Mouse (Mus musculus): ENCODE measurements around the gene Rab3c.

Rab3c gene

DNA sequence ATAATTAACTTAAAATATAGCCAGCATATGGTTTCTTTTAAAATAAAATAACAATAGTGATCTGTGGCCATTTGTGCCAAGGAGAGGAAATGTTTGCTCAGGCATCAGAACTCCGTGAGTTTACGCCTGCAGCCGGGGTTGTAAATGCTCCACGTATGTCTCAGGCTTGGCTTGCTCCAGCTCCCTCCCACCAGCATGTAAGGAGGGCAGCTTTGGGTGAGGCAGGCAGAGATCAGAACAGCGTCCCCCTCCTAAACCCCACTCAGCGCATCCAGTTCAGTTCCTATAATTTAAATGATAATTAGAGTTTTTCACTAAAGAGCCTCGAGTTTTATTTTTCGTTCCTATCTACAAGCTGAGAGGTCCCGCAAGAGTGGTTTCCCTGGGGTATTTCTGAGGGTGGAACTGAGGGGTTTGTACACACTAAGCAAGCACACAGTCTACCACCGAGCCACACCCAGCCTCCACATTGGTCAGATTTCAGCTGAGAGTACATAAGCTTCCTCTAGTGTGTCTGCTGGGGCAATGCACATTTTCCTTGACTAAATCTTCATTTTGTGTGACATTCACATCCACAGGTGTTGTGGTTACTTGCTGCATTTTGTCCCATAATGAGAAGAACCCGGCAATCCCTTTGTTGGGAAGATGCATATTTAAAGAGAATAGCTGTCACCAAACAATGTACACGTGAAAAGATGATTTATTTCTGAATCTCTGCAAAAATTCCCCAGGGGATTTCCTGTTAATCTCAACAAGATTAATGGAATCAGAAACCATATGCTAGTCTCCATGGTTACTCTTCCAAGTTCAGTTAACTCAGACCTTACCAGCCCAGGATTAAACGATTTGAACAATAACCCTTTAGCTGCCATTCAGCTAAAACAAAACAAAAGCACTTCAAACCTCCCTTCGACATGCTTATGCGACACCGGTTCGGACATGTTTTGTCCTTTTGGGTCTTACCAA lies 186.8 kb downstream of the Rab3c start:
- DNase-seq (ENCODE audit: low spot score): no peak

DNA sequence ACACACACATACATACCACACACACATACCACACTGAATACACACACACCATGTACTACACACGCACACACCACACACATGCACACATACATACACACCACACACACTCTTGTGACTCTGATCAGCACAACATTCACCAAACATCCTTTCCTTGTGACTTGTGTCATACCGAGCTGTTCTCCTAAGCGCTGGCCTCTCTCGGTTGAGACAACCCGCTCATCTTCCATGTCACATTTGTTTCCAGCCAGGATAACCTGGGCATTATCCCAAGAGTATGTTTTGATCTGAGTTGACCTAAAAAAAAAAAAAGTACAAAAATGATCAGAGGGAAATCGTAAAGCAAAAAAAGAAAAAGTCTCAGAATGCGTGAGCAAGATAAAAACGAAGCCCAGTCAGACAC lies 196.8 kb downstream of the Rab3c start:
- DNase-seq (ENCODE audit: low spot score): no peak

DNA sequence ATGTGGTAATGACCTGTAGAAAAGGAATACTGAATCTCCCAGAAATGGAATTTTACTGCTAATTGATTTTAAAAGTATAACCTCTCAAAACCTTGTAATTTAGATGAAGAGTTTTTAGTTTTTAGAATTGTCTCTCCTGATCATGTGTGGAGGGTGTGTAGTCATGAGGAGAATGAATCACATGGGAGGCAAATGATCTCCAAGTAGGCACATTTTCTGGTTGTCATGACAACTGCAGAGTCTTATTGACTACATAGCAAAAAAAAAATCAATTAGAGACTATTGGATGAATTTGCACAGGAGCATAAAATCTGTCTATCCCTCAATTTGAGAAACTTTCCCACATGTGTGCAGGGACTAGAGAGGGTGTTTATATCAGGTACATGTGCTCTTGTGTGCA lies 199.6 kb downstream of the Rab3c start:
- DNase-seq (ENCODE audit: low spot score): no peak

DNA sequence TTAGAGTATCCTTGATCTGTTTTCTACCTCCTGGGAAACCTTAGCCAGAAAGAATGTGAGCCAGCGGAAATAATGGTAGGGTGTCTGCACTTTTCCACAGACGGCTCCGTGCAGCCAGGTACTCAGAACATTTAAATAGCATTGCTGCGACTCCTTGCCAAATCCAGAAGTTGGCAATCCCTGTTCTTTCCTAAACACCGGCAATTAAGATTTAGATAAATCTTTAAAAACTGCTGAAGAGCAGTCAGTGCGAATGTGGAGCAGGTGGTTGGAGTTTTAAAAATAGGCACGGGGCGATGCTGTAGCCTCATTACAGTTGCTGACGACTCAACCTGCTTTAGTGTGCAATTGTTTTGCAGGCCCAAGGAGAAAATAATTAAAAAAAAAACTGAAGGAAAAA lies 205.2 kb downstream of the Rab3c start:
- no peak for DNase-seq (ENCODE audit: low spot score)

DNA sequence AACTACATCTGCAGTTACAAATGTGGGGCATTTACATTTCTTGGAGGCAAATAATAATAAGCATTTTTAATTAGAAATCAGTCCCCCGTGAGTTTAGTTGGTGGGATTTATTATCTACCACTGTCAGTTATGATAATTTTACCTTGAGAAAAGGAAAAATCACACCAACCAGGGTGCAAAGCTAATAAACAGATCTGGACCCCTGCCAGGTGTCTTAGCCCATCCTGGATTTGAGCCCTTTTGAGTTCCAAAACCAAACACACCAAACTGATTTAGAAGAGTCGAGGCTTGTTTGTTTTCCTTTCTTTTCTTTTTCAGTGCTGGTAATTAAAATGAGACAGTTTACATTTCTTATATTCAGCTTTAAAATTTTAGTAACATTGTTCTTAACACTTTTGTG lies 206.6 kb downstream of the Rab3c start:
- DNase-seq (ENCODE audit: low spot score): no peak

DNA sequence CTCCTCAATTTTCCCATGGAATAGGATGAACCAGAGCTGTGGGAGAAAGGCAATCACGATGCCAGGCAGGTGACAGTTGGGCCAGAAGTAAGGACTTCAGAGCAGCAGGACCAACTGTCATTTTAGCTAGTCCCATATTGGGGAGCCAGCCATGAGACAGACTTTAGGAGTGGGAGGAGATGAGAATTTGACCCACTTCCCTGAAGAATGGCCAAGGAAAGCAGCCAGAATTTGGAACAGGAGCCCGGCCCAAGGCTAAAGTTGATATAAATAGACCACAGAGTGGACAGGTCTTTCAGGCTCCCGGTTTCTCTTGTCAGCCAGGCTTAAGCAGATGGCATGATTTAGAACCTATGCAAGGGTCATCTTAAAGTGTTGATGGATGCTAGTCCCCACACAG lies 213.6 kb downstream of the Rab3c start:
- DNase-seq (ENCODE audit: low spot score): no peak

DNA sequence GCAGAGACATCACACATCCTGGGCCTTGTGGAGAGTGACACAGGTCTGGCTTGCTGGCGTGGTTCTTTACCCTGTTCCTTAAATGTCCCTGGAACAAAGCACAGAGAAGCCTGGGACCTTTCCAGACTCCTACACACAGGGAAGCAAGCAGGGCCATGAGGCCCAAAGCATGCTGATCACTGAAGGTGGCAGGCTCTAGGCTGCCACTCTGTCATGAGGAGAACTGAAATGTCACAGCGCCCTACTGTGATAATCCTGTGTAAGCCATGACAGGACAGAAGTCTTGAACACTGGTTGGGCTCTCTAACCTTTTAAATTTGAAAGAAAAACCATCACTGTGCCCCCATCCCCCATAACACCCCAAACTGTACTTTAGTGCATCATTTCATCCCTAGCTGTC lies 214.1 kb downstream of the Rab3c start:
- no peak for DNase-seq (ENCODE audit: low spot score)

DNA sequence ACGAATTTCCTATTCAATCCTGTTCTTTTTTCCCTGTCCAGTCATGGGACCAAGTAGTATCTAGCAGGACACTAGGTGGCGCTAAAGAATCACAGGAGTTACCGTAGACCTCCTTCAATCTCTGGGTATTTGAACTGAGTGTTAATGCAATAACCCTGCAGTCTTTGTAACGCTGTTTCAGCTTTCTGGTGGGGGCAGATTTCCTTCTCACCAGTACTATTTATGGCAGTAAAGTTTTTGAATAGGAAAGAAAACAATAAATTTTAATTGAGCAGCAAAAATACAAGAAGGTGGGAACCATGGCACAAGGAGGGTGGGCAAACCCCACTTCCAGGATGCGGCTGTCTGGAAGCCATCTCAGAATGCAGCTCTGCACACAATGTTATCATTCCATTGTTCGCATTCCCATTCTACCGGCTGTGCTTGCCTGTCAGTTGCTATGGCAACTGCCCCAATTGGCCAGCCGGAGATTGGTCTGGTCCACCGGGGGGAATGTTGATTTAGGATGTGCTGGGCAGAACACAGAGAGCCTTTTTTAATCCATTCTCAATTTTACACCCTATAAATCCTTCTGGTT lies 217.9 kb downstream of the Rab3c start:
- peak; percentile 8 for DNase-seq (ENCODE audit: low spot score)

DNA sequence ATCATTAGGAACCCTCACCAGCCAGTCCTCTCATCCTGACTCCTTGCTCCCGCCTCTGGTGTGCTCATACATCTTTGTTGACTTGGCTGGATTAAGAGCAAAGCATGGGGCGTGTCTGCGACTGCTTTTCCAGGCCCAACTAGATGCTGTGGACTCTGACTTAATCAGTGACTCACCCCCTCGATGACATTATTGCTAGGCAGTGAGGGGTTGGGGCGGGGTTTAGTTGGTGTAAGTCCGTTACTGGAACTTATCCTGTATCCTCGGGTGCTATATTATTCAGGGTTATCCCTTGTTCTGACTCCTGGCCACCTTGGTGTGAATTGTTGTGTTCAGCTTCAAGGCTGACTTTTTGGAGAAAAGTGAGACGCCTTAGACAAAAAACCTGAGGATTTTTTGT lies 218.5 kb downstream of the Rab3c start:
- DNase-seq (ENCODE audit: low spot score): no peak

DNA sequence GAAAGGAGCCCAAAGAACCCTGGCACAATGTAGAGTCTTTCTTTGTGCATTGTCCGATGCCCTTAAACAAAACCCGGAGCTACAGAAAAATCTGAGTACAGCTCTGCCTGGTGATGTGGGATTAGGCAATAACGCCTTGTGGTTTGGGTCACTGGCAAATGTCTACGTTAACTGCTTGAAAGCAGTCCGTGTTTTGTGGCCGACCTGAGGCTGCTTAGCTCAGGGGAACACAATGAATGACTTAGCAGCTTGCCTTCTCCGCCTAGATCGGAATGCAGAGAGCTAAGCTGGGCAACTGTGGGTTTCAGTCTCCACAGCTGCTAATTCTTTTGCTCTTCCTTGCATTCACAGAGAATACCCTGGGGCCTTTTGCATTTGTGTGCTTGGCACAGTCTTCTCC lies 226.3 kb downstream of the Rab3c start:
- no peak for DNase-seq (ENCODE audit: low spot score)

DNA sequence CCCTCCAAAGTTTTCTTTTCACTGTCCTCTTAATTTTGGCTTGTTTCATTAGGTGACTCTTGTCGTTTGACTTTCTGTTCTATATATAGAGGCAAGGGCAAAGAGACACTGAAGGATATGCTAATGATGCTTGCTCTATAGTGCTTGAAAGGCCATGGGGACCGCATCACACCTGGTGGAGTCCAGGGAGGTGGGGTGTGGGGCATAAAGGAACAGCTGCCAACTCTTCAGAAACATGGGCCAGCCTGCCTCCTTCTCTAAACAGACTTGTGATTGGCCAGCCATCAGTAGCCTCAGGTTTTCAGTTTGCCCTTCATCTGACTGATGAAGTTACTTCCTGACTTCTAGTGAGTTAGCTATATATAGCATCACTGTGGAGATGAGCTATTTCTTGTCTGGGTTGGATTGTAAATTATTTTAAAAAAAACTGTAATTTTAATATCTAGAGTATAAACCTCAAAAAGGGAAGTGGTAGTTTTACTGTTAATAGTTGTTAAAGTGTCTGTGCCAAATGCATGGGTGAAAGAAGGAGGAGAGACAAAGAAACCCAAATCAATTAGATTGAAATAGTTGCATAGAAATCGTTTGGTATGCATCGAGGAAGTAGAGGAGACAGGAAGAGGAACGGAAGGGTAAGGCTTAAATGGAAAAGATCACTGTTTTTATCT lies 231.9 kb downstream of the Rab3c start:
- no peak for DNase-seq (ENCODE audit: low spot score)

DNA sequence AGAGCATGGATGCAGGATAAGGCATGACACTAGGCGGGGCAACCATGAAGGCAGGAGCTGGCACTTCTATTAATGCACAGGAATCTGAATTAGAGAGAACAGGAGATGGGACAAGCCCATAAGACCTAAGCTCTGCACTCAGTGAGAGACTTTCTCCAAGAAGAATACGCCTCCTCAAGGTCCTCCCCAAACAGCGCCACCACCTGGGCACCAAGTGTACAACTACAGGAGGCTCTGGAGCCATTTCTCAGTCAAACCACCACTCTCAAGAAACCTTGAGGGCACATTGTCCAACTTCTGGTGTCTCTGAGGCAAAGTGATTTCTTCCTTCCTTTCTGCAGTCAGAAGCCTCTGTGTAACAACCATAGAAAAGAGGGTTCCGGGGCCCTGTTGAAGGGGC lies 236.4 kb downstream of the Rab3c start:
- no peak for DNase-seq (ENCODE audit: low spot score)

DNA sequence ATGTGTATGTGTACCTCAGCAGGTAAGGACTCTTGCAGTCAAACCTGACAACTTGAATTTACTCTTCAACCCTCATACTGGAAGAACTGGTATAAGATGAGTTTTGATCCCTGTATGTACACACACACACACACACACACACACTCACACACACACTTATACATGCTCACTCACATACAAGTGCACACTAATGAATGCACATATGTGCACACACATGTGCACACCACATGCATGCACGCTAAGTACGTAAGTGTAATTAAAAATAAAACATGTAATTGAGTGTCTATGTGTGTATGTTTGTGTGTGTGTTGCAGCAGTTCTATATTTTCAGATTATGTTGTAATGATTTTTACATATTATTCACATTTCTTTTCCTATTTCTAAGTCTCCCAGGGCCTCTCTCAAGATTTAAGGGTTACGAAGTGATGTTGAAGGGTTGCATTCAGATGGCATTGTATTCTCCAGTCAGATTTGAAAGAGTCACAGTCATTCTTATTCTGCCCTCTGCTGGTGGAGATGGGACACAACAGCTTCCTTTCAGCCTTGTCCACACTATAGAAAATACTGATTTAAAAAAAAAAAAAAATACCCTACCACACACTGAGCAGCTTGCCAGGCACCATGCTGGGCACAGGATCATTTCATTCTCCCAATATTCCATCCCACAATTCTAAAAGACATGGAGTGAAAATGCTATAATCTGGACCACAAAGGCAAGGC lies 240.9 kb downstream of the Rab3c start:
- no peak for DNase-seq (ENCODE audit: low spot score)

DNA sequence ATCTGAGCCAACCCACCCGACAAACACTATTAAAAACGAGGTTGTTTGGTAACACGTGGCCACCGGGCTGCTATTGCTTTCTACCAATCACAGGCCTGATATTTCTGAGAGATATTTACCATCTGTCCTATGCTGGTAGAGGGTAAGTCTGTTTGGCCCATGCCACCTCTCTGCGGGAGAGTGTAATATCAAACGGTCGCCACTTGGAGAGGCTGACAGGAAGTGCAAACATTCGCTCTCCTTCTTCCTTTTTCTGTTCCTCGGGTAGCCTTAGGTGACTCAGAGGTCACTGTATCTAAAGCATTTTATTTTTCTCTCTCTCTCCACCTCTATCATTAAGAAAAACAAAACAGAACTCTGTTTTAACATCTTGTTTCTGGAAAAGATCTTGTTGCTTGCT lies 241.6 kb downstream of the Rab3c start:
- no peak for DNase-seq (ENCODE audit: low spot score)

DNA sequence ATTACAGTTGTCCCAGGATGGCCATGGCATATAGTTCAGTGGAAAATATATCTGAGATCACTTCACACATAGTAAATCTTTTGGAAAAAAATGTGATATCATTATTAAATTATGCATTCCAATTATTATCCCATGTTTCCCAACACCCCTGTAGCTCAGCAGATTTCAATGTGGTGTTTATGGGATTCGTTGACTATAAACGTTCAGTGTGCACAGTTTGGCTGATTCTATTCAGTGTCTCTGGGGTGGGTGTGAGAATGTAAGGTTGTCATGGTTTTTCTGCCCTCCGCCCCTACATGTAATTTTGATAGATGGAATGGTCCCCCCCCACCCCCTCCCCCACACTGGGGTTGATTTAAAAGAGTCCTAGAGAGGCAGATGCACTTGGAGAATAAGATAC lies 242.3 kb downstream of the Rab3c start:
- no peak for DNase-seq (ENCODE audit: low spot score)

DNA sequence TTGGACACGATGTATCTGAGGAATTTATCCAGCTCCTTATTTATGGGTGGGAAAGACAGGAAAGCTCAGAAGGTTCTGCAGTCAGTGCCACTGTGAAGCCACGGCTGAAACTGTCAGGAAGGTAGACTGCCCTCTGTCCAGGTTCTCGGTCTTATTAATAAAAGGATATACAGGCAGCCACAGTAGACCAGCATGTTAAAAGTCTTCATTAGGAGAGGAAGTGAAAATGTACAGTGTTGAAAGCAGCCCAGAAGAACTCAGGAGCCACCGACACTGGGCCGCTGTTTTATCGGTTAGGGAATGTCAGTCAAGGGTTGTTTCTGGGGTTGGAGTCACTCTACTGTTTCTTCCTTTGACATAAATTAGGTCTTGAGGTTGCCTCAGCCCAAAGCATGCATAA lies 245.9 kb downstream of the Rab3c start:
- DNase-seq (ENCODE audit: low spot score): no peak

DNA sequence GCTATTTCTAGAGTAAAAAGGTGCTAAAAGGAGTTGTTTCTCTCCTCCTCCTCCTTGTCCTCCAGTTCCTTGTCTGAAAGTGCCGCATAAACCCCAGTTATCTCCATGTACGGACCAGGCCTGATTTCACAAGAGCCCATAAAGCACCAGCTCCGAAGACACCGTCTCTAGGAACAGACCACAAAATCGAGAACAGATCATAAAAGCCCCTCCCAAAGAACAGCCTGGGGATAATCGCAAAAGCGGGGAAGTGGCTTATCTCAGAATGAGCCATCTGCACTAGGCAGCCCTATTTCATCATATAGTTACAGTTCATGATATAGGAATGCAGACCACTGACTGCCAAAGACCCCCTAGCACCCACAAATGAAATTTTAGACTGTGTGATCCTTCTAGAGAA lies 246.8 kb downstream of the Rab3c start:
- DNase-seq (ENCODE audit: low spot score): no peak

DNA sequence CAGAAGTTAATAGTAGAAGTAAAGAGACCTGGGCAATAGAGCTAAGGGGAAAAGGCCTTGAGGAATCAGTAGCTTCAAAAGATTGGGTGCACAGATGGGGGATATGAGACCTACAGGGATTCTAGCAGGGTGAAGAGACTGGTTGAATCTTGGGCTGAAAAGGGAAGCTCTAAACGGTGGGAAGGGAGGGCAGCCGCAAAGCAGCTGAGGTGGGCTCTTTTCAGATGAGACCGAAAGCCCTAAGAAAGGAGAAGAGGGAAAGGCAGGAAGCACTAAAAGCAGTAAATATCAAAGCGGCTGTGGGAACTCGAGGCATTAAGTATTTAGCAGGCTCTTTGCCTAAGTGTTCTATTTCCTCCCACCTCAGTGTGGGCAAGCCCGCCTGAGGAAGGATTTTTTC lies 248.9 kb downstream of the Rab3c start:
- DNase-seq (ENCODE audit: low spot score): no peak

DNA sequence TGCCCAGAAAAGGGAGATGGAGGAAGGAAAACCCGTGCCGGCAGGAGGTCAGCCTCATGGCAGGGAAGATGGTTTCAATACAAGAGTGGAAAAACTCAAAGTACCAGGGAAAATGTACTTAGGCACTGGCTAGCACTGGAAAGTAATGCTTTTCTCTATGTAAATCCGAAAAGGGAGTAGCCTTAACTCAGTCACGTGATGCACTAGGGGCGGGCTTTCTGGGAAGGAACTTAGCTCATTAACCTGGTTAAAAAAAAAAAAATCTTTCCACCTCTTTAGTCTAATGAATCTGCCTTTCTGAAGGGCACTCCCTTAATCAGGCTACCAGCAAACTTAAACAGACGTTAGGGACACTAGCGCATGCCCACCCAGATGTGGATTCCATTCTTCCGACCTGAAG lies 249.7 kb downstream of the Rab3c start:
- no peak for DNase-seq (ENCODE audit: low spot score)

DNA sequence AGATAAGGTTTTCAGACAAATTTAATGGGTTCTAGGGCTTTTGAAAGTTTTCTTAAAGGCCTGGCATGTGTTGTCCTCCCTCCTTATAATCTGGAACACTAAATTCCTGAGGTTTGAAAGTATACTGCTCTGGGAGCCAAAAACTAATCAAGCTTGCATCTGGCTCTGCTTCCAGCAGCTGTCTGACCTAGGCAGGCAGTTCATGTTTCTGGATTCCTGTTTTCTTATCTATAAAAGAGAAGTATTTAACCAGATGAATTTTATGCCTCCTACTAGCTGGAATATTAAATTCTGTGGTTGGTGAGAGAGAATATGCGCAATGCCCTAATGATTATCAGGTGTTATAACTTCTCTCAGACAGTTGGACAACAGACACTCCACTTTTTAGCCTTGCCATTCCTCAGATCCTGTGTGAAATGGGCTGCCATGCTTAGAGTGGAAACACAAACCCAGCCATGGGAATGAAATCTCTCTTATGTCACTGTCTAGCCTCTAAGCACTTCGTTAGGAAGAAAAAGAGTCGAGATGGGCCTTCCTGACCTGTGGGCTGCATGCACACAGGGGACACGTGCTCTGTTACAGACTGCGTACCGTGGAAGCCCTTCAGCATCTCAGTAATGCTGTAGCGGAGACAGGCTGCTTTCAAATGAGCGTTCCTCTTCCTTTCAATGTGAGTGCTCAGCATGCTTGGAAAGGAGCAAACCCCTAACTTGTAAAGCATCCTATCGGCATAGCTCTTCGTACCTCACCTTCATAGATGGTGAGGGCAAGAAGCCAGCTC lies 256.2 kb downstream of the Rab3c start:
- no peak for DNase-seq (ENCODE audit: low spot score)

DNA sequence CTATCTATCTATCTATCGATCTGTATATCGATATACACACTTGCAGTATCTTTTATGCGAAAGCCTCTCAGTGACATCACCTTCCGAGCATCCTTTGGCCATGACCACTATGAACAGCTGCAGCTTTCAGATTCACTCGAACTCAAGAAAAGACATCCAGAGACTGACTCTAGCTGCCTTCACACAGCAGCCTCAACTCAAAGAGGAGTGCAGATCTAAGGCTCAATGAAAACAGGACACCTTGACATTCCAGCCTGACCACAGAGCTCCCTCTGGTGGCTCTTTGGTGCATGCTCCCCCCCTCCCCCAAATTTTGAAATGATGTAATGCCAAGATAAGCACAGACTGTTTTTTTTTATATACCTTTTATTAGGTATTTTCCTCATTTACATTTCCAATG lies 257.8 kb downstream of the Rab3c start:
- DNase-seq (ENCODE audit: low spot score): peak; percentile 7

DNA sequence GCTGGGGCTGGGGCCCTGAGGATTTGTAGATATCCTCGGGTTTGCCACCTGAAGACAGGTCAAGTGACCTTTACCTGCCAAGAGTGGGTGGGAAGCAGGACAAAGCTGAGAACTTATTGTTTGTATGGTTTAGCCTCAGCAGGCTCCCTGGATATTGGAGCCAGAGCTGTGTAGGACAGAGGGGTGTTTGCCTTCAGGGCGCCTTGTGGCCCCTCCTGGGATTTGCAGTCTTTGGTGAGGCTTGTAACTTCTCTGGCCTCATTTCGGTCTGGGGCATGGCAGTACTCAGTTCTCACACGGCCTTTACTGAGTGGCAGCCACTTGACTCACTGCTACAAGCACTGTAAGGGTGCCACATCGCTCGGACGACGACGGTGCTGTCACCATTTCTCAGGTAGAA lies 261.0 kb downstream of the Rab3c start:
- no peak for DNase-seq (ENCODE audit: low spot score)
